ENCODE assay signal across 30 mouse cellular contexts in the genomic region with DNA sequence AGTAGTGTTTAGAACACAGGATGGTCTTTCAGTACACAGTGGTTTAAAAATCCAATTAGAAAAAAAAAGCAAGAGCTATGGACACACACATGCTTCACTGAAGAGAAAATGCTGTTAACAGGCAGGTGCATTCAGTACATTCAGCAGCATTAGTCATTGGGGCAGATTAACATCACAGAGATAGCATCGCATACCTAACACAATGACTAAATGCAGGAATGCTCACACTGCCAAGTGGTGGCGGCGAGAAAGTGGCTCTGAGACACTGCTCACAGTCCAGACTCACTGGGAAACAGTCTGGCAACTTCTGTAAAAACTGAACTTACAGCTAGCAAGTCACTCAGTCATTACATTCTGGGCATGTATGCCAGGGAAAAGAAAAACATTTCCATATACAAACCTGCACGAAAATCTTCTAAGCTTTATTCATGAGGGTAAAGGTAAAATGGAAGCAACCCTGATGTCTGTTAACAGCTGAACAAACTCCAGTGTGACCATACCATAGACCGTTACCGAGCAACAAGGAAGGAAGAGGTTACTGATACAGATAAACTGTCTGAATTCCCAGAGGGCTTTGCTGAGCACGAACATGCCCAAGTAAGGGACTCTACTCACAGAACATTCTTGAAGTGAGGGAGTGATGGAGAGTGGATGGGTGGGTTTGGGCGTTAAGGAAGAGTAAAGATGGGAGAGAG.
DNase-seq lines count a peak whose midpoint lies in the region; ATAC-seq and TF ChIP-seq lines count a peak whose summit lies in the region.
"Had no signal": no experiment of that assay in that cellular context is flagged by ENCODE, and none has a peak within 500 bp of the region (broad histone marks: within the 10 kb centered on the region; RNA-seq: fewer than 3 reads in every experiment).

No protein-coding gene starts in this region.

- H3K27me3 ChIP-seq in lung, postnatal 0 days (replicated peaks; ENCODE audit: insufficient read depth, low read length) = no peaks in the 10 kb centered on the region
- H3K27me3 ChIP-seq in ES-Bruce4 (ENCODE audit: control insufficient read depth, insufficient read depth, low read length, poor library complexity, severe bottlenecking) = no peaks in the 10 kb centered on the region
- H3K27me3 ChIP-seq in Patski = no peaks in the 10 kb centered on the region
- no peaks in the 10 kb centered on the region for H3K27me3 ChIP-seq in myocyte (ENCODE audit: control insufficient read depth, insufficient read depth, insufficient read length)
- no peaks in the 10 kb centered on the region for H3K27me3 ChIP-seq in stomach, postnatal 0 days (ENCODE audit: control insufficient read depth, insufficient read depth, low read length)
- H3K27me3 ChIP-seq: forebrain, embryonic 15.5 days; heart, embryonic 15.5 days; limb, embryonic 12.5 days; liver, embryonic 15.5 days; lung, embryonic 15.5 days; stomach, embryonic 15.5 days had no signal

- no peak for DNase-seq in lung, postnatal 0 days (ENCODE audit: low spot score)
- no peak for DNase-seq in lung, adult 18-20 months
- peak; percentile 80 for DNase-seq in Patski (ENCODE audit: low read depth, low spot score)
- DNase-seq in layer of hippocampus, adult 8-10 months (ENCODE audit: low spot score in 2 of 2) = no peak
- DNase-seq in stomach, postnatal 0 days (ENCODE audit: low spot score) = no peak
- no peak for DNase-seq in gastrocnemius, postnatal 14 days
- DNase-seq: adrenal gland, postnatal 10 days; cerebellum, adult 11 months; cerebellum, adult 9-10 months; cerebellum, postnatal 36 days; kidney, adult 9 months; kidney, postnatal 10 days; layer of hippocampus, adult 9-11 months; lung, postnatal 36 days; retina, postnatal 1 day; right cerebral cortex, postnatal 14 days; thymus, postnatal 25 days had no signal

- no peaks in the 10 kb centered on the region for H3K4me1 ChIP-seq in lung, postnatal 0 days (ENCODE audit: insufficient read depth, low read depth, low read length)
- H3K4me1 ChIP-seq in ES-Bruce4 (ENCODE audit: control insufficient read depth, insufficient read depth, low read length) = no peaks in the 10 kb centered on the region
- no peaks in the 10 kb centered on the region for H3K4me1 ChIP-seq in stomach, postnatal 0 days (replicated peaks; ENCODE audit: control insufficient read depth, insufficient read depth)
- H3K4me1 ChIP-seq: forebrain, embryonic 15.5 days; heart, embryonic 10.5 days; heart, embryonic 15.5 days; hindbrain, embryonic 13.5 days; limb, embryonic 12.5 days; liver, embryonic 15.5 days; lung, embryonic 15.5 days; midbrain, embryonic 12.5 days; neural tube, embryonic 15.5 days; stomach, embryonic 15.5 days had no signal

- H3K4me2 ChIP-seq in lung, postnatal 0 days (replicated peaks; ENCODE audit: low read depth, low read length) = no peak overlapping the region
- H3K4me2 ChIP-seq in myocyte (ENCODE audit: low read depth) = peak overlapping the region; percentile 8
- H3K4me2 ChIP-seq in stomach, postnatal 0 days (replicated peaks; ENCODE audit: low read depth) = no peak overlapping the region
- H3K4me2 ChIP-seq: forebrain, embryonic 15.5 days; heart, embryonic 15.5 days; hindbrain, embryonic 13.5 days; limb, embryonic 12.5 days; liver, embryonic 15.5 days; lung, embryonic 15.5 days; midbrain, embryonic 12.5 days; neural tube, embryonic 15.5 days; stomach, embryonic 15.5 days had no signal

- no peak for TF ChIP-seq CTCF in lung, postnatal 0 days (IDR thresholded peaks at IDR 0.05)
- TF ChIP-seq CTCF in ES-Bruce4 (IDR thresholded peaks at IDR 0.05; ENCODE audit: low read depth, low read length) (no peak), Patski (IDR thresholded peaks at IDR 0.05) (no peak)
- no peak for TF ChIP-seq CTCF in stomach, postnatal 0 days (IDR thresholded peaks at IDR 0.05; ENCODE audit: low read depth)

- intact Hi-C loops in gastrocnemius, postnatal 14 days (cut with DNase I; ENCODE audit: low total_unique reads) = no loop called here

- peak; percentile 19; the same call in 1 of the 2 replicates for TF ChIP-seq EP300 in lung, postnatal 0 days (IDR thresholded peaks at IDR 0.05)
- TF ChIP-seq EP300 in ES-Bruce4 (IDR thresholded peaks at IDR 0.05; ENCODE audit: insufficient read depth, low read depth, low read length) = 0 out of 2 replicates have a peak, but pooled peaks have one; percentile 19
- no peak for TF ChIP-seq EP300 in stomach, postnatal 0 days (optimal IDR thresholded peaks at IDR 0.05)

- no peak for ATAC-seq in lung, postnatal 0 days
- peak; percentile 76 for ATAC-seq in Patski
- no peak for ATAC-seq in stomach, postnatal 0 days (ENCODE audit: low FRiP score, low TSS enrichment)
- ATAC-seq: forebrain, embryonic 15.5 days; intestine, embryonic 16.5 days had no signal

- no peaks in the 10 kb centered on the region for H3K9me3 ChIP-seq in lung, postnatal 0 days (ENCODE audit: low read length)
- peaks cover 4% of the 10 kb centered on the region; the same call in 1 of the 2 replicates for H3K9me3 ChIP-seq in ES-Bruce4 (replicated peaks; ENCODE audit: control insufficient read depth, insufficient read depth, low read length, poor library complexity, severe bottlenecking)
- no peaks in the 10 kb centered on the region for H3K9me3 ChIP-seq in stomach, postnatal 0 days (ENCODE audit: control insufficient read depth, low read length)
- H3K9me3 ChIP-seq: forebrain, embryonic 15.5 days; heart, embryonic 10.5 days; heart, embryonic 15.5 days; hindbrain, embryonic 13.5 days; limb, embryonic 12.5 days; liver, embryonic 15.5 days; lung, embryonic 15.5 days; midbrain, embryonic 12.5 days; neural tube, embryonic 15.5 days; stomach, embryonic 15.5 days had no signal

- H3K79me2 ChIP-seq in myocyte (ENCODE audit: control insufficient read depth, insufficient read depth) = no peaks in the 10 kb centered on the region

- TF ChIP-seq POLR2A in ES-Bruce4 (IDR thresholded peaks at IDR 0.05; ENCODE audit: insufficient read depth, low read length) (no peak), myocyte (IDR thresholded peaks at IDR 0.05; ENCODE audit: insufficient read length, low read depth) (no peak)

- H3K9ac ChIP-seq in lung, postnatal 0 days (replicated peaks; ENCODE audit: low read depth) = no peak overlapping the region
- H3K9ac ChIP-seq in ES-Bruce4 (ENCODE audit: low read depth, poor library complexity, severe bottlenecking) = no peak overlapping the region
- no peak overlapping the region for H3K9ac ChIP-seq in stomach, postnatal 0 days (ENCODE audit: low read length)
- H3K9ac ChIP-seq: forebrain, embryonic 15.5 days; heart, embryonic 15.5 days; hindbrain, embryonic 13.5 days; limb, embryonic 12.5 days; liver, embryonic 15.5 days; lung, embryonic 15.5 days; midbrain, embryonic 12.5 days; neural tube, embryonic 15.5 days; stomach, embryonic 15.5 days had no signal

- H3K36me3 ChIP-seq in lung, postnatal 0 days (ENCODE audit: insufficient read depth, low read length) = no peaks in the 10 kb centered on the region
- H3K36me3 ChIP-seq in ES-Bruce4 (ENCODE audit: control insufficient read depth, insufficient read depth, low read length, poor library complexity, severe bottlenecking) = no peaks in the 10 kb centered on the region
- no peaks in the 10 kb centered on the region for H3K36me3 ChIP-seq in myocyte (ENCODE audit: control insufficient read depth, insufficient read depth)
- no peaks in the 10 kb centered on the region for H3K36me3 ChIP-seq in stomach, postnatal 0 days (ENCODE audit: control insufficient read depth, insufficient read depth, low read length)
- H3K36me3 ChIP-seq: forebrain, embryonic 15.5 days; heart, embryonic 10.5 days; heart, embryonic 15.5 days; hindbrain, embryonic 13.5 days; limb, embryonic 12.5 days; liver, embryonic 15.5 days; lung, embryonic 15.5 days; midbrain, embryonic 12.5 days; neural tube, embryonic 15.5 days; stomach, embryonic 15.5 days had no signal

- H3K27ac ChIP-seq in lung, postnatal 0 days (ENCODE audit: low read length) = no peak overlapping the region
- H3K27ac ChIP-seq in ES-Bruce4 (ENCODE audit: insufficient read depth, low read length) = no peak overlapping the region
- no peak overlapping the region for H3K27ac ChIP-seq in stomach, postnatal 0 days (replicated peaks)
- H3K27ac ChIP-seq: forebrain, embryonic 15.5 days; heart, embryonic 10.5 days; heart, embryonic 15.5 days; hindbrain, embryonic 13.5 days; limb, embryonic 12.5 days; liver, embryonic 15.5 days; lung, embryonic 15.5 days; midbrain, embryonic 12.5 days; neural tube, embryonic 15.5 days; stomach, embryonic 15.5 days had no signal

- POLR2A ChIA-PET in Patski (lab: Charles Lee) = no interaction called here

- 68% methylated on average over 8 of the region's 8 CpGs for WGBS in lung, postnatal 0 days
- 64% methylated on average over 8 of the region's 8 CpGs for WGBS in stomach, postnatal 0 days

- in situ Hi-C loops in Patski (cut with MboI; ENCODE audit: low pct_unique_long_range_greater_than_20kb) = no loop called here

- no peak overlapping the region for H3ac ChIP-seq in myocyte (ENCODE audit: control insufficient read depth, insufficient read length)

- CTCF ChIA-PET in Patski (lab: Charles Lee) = interaction anchor here (0.7 to 1.8 kb wide), 3 partner anchors 10 to 113 kb away, joined by 3 read pairs; no protein-coding TSS in a partner anchor

- H3K4me3 ChIP-seq in lung, postnatal 0 days (ENCODE audit: low read depth, low read length) = no peak overlapping the region
- no peak overlapping the region for H3K4me3 ChIP-seq in ES-Bruce4 (ENCODE audit: low read depth, low read length)
- no peak overlapping the region for H3K4me3 ChIP-seq in myocyte
- no peak overlapping the region for H3K4me3 ChIP-seq in stomach, postnatal 0 days (ENCODE audit: low read depth, low read length)
- H3K4me3 ChIP-seq: forebrain, embryonic 15.5 days; heart, embryonic 10.5 days; heart, embryonic 15.5 days; hindbrain, embryonic 13.5 days; limb, embryonic 12.5 days; liver, embryonic 15.5 days; lung, embryonic 15.5 days; midbrain, embryonic 12.5 days; neural tube, embryonic 15.5 days; stomach, embryonic 15.5 days had no signal

TF ChIP-seq in myocyte, 11 proteins besides CTCF, POLR2A, EP300 and RAD21:
- TF ChIP-seq MYOD1 (IDR thresholded peaks at IDR 0.05; ENCODE audit: control insufficient read depth in 1 of 3, insufficient read length in 2 of 3, low read depth in 2 of 3) = peak in 2 of 3 experiments; percentile 3 to 24
- no peak for TF ChIP-seq TCF12 (IDR thresholded peaks at IDR 0.05; ENCODE audit: insufficient read depth, poor library complexity, severe bottlenecking)
- no peak for TF ChIP-seq MYOG (IDR thresholded peaks at IDR 0.05; ENCODE audit: control insufficient read depth in 1 of 3, insufficient read depth in 1 of 3, insufficient read length in 2 of 3, low read depth in 2 of 3)
- TF ChIP-seq CEBPB (IDR thresholded peaks at IDR 0.05; ENCODE audit: insufficient read depth, poor library complexity, severe bottlenecking) = no peak
- TF ChIP-seq USF1 (IDR thresholded peaks at IDR 0.05; ENCODE audit: low read depth) = no peak
